Mouse (Mus musculus): Measurements from ENCODE around the gene Pin1rt1. TPM values are rescaled to one million over a fixed set of nuclear protein-coding genes. Genes with fewer than 3 reads are reported as not detected.
A peak's percentile ranks its signal among the peaks of the same experiment; 100 is the strongest.

Pin1rt1 gene
- polyA plus RNA-seq, 1 experiment from 2014 or later: not detected

DNA sequence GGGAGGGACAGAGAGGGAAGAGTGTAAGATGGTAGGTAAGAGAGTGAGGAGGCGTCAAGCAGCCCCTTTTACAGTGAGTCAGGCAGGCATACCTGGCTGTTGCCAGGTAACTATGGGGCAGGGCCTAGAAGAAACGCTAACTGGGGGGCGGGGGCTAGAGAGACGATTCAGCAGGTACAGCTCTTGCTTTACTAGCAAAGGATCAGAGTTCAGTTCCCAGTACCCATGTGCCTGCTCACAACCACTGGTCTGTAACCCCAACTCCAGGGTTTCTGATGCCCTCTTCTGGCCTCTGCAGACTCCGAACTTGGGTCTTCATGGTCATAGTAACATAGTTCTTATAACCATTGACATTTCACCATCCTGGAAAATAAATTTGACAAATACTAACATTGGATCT lies 27.8 kb upstream of the Pin1rt1 start:
- TF ChIP-seq CTCF (IDR thresholded peaks at IDR 0.05; ENCODE audit: low read depth): peak; percentile 53
- 40% methylated on average over 5 of the region's 5 CpGs for WGBS
- Histone ChIP-seq H3K9ac (ENCODE audit: low read depth, low read length) (no peak overlapping the region), H3K27me3 (replicated peaks; ENCODE audit: control insufficient read depth, insufficient read depth, low read length) (no peaks in the 10 kb centered on the region), H3K36me3 (ENCODE audit: control insufficient read depth, insufficient read depth) (no peaks in the 10 kb centered on the region), H3K4me1 (replicated peaks; ENCODE audit: control insufficient read depth, insufficient read depth, low read length) (peaks cover 4% of the 10 kb centered on the region; the same call in 1 of the 2 replicates), H3K27ac (ENCODE audit: low read depth, low read length) (no peak overlapping the region), H3K4me2 (replicated peaks; ENCODE audit: low read depth) (no peak overlapping the region), H3K9me3 (ENCODE audit: control insufficient read depth) (no peaks in the 10 kb centered on the region), H3K4me3 (ENCODE audit: low read depth, low read length) (no peak overlapping the region)
- ATAC-seq: peak; percentile 20; the same call in 1 of the 2 replicates

DNA sequence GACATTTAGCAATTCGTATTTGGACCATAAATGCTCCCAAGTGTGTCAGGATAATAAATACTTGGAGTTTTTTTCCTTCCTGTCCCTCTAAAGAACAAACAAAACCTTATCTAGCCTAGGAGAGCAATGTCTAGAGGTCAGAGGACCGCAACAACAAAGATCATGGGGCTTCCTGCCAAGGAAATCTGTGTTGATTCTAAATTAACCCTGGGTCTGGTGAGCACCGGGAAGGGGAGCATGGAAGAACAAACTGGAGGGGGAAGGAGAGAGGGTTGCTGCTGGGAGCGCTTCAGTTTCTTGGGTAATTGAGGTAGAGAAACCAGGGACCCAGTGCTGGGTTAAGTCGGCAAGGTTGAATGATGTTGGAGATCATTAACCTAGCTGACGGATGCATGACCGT lies 27.0 kb upstream of the Pin1rt1 start:
- Histone ChIP-seq H3K27me3 (replicated peaks; ENCODE audit: control insufficient read depth, insufficient read depth, low read length) (no peaks in the 10 kb centered on the region), H3K27ac (ENCODE audit: low read depth, low read length) (peak overlapping the region; percentile 99), H3K9ac (ENCODE audit: low read depth, low read length) (peak overlapping the region; percentile 94), H3K4me1 (replicated peaks; ENCODE audit: control insufficient read depth, insufficient read depth, low read length) (peaks cover 4% of the 10 kb centered on the region; the same call in 1 of the 2 replicates), H3K9me3 (ENCODE audit: control insufficient read depth) (no peaks in the 10 kb centered on the region), H3K4me3 (ENCODE audit: low read depth, low read length) (peak overlapping the region; percentile 86), H3K4me2 (replicated peaks; ENCODE audit: low read depth) (peak overlapping the region; percentile 83), H3K36me3 (ENCODE audit: control insufficient read depth, insufficient read depth) (no peaks in the 10 kb centered on the region)
- 9% methylated on average over 7 of the region's 7 CpGs for WGBS
- peak; percentile 73 for ATAC-seq
- TF ChIP-seq CTCF (IDR thresholded peaks at IDR 0.05; ENCODE audit: low read depth): no peak

DNA sequence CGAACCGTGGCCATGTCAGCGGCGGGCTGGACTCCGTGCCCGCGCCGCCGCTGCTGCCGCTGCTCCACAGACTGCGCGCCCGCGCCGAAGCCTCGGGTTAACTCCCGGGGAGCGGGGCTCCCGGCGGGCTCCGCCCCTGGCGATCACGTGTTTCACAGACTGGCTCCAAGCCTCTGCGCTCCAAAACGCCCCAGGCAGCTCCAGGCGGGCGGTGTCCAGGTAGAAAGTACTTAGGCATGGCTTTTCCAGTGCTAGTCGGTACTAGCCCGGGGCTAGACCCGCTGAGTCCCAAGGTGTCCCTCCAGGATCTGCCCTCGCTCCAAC lies 26.5 kb upstream of the Pin1rt1 start, which contains the start of gene Depdc7:
Depdc7 (minus strand) TSS at position 138 of the 324 bp plus-strand sequence.
- whole genome bisulfite sequencing: under 1% methylated on average over 31 of the region's 31 CpGs
- peak; percentile 88 for ATAC-seq
- TF ChIP-seq CTCF (IDR thresholded peaks at IDR 0.05; ENCODE audit: low read depth): no peak
- Histone ChIP-seq H3K4me1 (replicated peaks; ENCODE audit: control insufficient read depth, insufficient read depth, low read length) (peaks cover 4% of the 10 kb centered on the region; the same call in 1 of the 2 replicates), H3K4me2 (replicated peaks; ENCODE audit: low read depth) (peak within 1 kb of the TSS; percentile 83), H3K27me3 (replicated peaks; ENCODE audit: control insufficient read depth, insufficient read depth, low read length) (no peaks in the 10 kb centered on the region), H3K27ac (ENCODE audit: low read depth, low read length) (peak within 1 kb of the TSS; percentile 99), H3K9ac (ENCODE audit: low read depth, low read length) (peak within 1 kb of the TSS; percentile 94), H3K36me3 (ENCODE audit: control insufficient read depth, insufficient read depth) (no peaks in the 10 kb centered on the region), H3K9me3 (ENCODE audit: control insufficient read depth) (no peaks in the 10 kb centered on the region), H3K4me3 (ENCODE audit: low read depth, low read length) (peak within 1 kb of the TSS; percentile 86)

DNA sequence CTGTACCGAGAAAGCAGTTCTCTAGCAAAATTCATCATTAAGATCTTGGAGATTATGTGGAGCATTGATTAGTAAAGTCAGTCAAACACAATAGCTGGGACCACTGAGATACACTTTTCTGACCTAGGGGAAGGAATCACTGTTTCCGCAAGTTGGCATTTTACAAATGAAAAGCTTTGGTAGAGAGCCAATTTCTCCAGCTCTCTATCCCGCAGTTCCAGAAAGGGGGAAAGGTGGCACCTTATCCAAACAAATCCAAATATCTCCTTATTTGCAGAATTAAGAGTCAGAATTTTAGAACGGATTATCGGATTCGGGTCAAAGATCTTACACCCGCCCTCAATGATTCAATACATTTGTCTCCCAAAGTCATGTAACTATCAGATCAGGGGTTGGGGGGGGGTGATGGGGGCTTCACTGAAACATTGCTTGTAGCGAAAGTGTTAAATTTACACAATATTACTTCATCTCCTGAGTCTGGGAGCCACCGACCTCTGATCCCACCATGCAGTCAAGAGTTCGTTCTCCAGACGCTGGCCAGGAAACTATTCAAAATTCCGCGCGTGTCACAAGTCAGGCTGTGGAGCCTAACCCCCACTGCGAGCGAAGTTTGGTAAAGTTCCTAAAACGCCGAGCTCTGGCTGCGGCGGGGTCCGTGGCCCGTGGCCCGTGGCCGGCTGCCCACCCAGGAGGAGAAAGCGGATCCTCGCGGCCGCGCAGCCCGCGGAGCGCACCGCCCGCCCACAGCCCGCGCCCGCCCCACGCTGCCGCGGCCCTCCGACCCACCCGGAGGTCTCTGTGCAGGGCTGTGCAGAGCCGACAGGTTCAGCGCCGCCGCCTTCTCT lies 25.9 kb upstream of the Pin1rt1 start:
- H3K27ac ChIP-seq (ENCODE audit: low read depth, low read length): peak overlapping the region; percentile 99
- H3K4me1 ChIP-seq (replicated peaks; ENCODE audit: control insufficient read depth, insufficient read depth, low read length): peaks cover 4% of the 10 kb centered on the region; the same call in 1 of the 2 replicates
- WGBS: 4% methylated on average over 43 of the region's 46 CpGs
- H3K9ac ChIP-seq (ENCODE audit: low read depth, low read length): peak overlapping the region; percentile 94
- TF ChIP-seq CTCF (IDR thresholded peaks at IDR 0.05; ENCODE audit: low read depth): no peak
- H3K9me3 ChIP-seq (ENCODE audit: control insufficient read depth): no peaks in the 10 kb centered on the region
- H3K4me2 ChIP-seq (replicated peaks; ENCODE audit: low read depth): peak overlapping the region; percentile 83
- no peaks in the 10 kb centered on the region for H3K36me3 ChIP-seq (ENCODE audit: control insufficient read depth, insufficient read depth)
- H3K27me3 ChIP-seq (replicated peaks; ENCODE audit: control insufficient read depth, insufficient read depth, low read length): no peaks in the 10 kb centered on the region
- 0 out of 2 replicates have a peak, but pooled peaks have one; percentile 16 for ATAC-seq
- peak overlapping the region; percentile 86 for H3K4me3 ChIP-seq (ENCODE audit: low read depth, low read length)

DNA sequence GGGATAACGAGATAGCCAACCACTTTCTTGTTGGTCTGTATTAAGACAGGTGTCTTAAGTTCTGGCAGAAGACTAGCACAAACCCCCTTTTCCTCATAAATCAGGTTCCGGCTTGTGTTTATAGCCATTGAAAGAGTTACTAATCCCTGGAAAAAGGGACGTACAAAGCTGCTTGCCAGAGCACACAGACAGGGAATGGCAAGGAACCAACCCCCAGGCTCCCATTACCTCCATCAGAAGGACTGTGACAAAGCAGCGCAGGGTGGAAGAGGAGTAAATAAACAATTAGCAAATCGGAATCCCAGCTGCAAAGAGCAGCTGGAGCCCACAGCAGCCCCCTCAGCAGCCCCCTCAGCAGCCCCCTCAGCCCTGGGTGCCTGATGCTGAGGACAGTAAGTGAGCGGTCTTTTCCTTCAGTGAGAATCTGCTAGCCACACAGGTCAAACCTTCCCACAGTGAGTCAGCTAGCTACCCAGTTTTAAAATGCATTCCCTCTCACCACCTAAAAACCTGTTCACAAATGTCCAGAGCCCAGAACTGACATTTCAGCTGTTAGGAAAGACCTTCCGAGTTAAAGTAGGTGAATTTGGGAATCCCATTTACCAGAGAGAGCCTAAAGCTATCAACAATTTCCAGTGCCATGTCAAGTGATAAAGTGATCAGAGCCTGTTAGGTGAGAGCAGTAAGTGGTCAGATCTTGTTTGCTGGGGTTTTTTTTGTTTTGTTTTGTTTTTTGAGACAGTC lies 25.0 kb upstream of the Pin1rt1 start:
- Histone ChIP-seq H3K4me2 (replicated peaks; ENCODE audit: low read depth) (peak overlapping the region; percentile 83), H3K9ac (ENCODE audit: low read depth, low read length) (peak overlapping the region; percentile 94), H3K27ac (ENCODE audit: low read depth, low read length) (peak overlapping the region; percentile 99), H3K9me3 (ENCODE audit: control insufficient read depth) (no peaks in the 10 kb centered on the region), H3K36me3 (ENCODE audit: control insufficient read depth, insufficient read depth) (no peaks in the 10 kb centered on the region), H3K4me1 (replicated peaks; ENCODE audit: control insufficient read depth, insufficient read depth, low read length) (peaks cover 4% of the 10 kb centered on the region; the same call in 1 of the 2 replicates), H3K4me3 (ENCODE audit: low read depth, low read length) (peak overlapping the region; percentile 86), H3K27me3 (replicated peaks; ENCODE audit: control insufficient read depth, insufficient read depth, low read length) (no peaks in the 10 kb centered on the region)
- no peak for TF ChIP-seq CTCF (IDR thresholded peaks at IDR 0.05; ENCODE audit: low read depth)
- ATAC-seq: no peak
- WGBS: 25% methylated on average over 7 of the region's 7 CpGs

All from intestine, postnatal 0 days (tissue).